Mouse (Mus musculus): Measurements from ENCODE around the gene Nphp1.

Nphp1 gene

DNA sequence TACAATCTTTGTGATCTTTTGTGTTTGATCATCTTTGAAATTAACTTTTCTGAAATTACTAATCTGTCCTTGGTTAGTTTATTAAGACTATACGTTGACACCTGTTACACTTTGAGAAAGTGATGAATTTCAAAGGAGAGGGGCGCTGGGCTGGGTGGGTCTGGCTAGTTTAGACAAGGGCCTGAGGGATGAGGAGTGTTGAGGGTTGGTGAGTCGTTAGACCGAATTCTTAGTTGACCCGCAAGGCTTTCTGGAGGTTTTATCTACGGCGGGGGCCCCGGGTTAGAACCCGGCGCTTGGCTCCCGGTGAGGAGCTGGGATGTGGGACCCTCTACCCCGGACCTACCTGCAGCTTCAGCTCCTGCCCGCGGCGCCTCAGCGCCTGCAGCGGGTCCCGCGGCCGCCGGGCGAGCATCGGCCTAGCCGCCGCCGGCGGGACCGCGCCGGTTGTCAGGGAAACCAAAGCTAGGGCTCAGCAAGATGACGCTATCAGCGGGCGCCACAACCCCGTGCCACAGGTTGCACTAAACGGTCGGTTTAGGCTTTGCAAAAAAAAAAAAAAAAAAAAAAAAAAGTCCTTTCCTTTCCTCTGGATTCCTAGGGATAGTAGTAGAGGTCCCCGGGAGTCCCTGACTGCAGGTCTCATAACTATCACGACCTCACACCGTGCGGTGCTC is at the start of gene Nphp1:
Nphp1 (minus strand) TSS at position 458 of the 677 bp plus-strand sequence.
- peak; percentile 84 for DNase-seq (ENCODE audit: inconsistent ontology term)

DNA sequence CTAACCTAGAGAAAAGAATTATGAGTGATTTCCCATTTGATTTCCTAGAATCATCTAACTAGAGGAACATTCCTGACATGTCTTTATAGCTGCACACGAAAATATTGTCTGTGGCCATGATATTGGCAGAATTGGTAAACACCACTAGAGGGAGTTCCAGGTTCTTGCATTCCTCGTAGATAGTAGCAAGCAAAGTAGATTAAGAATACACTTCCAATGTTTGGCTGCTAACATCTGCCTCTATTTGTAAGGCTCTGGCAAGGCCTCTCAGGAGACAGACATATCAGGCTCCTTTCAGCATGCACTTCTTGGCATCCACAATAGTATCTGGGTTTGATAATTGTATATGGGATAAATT is 44.1 kb upstream of the Nphp1 start:
- DNase-seq (ENCODE audit: inconsistent ontology term) = peak; percentile 29

DNA sequence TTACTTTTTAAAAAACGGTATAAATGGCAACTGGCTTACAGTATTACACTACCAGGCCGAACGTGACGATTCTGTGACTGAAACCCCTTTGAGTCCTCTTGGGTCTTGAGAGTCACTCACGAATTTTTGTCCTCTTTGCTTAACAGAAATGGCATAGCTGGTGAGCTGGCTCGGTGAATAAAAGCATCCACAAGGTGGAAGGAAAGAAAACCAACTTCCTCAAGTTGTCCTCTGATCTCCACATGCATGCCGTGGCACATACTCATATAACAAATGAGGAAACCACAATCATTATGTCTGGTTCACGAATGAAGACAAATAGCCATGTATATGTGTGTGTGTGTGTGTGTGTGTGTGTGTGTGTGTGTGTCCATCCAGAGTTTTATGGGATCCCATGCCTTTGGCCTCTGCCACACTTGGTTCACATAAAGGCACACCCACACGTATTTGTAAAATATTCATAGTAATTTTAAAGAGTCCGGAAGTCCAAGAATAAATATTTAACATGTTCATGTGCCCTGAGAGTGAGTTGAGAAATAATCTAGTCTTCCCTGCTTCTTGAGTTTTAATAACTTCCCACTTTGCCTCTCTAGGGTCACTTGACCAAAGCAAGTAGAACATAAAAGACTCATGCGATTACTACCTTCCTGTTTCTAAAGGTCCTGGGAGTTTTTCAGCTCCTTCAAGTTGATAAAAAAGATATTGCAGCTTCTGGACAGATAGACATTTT is 43.6 kb upstream of the Nphp1 start:
- peak; percentile 34 for DNase-seq (ENCODE audit: inconsistent ontology term)

DNA sequence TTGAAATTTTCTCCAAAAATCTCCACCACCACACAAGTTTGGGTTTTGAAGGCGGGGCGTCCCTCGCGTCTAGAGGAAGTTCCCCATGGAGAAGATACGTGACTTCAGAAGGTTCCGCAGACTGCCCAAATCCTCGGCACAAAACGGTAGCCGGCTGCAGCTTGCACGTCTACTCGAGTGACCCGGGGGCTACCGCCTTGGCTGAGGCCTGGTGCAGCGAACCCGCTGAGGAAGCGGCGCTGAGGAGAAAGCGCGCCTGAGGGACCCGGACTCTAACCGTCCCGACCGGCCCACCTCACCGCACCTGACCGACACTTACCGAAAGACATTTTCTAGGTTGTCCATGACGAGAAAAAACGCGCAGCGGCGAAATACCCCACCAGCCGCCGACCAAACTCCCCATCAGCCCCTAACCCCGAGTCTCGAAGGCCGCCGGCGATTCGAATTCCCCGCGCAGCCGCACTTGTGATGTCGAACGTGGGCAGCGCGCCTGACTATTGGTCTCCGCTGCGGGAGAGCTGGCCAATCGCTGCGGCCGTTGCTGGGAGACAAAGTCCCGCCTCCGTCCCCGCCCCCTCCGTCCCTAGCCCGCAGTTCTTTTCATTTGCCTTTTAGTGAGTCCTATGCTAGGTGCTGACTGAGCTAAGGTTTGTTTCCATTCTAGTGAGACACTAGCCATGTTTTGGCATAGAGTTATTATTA is 42.9 kb upstream of the Nphp1 start, which contains the start of gene Bub1:
Bub1 (minus strand) TSS at position 465 of the 702 bp plus-strand sequence.
- DNase-seq (ENCODE audit: inconsistent ontology term) = peak; percentile 92

DNA sequence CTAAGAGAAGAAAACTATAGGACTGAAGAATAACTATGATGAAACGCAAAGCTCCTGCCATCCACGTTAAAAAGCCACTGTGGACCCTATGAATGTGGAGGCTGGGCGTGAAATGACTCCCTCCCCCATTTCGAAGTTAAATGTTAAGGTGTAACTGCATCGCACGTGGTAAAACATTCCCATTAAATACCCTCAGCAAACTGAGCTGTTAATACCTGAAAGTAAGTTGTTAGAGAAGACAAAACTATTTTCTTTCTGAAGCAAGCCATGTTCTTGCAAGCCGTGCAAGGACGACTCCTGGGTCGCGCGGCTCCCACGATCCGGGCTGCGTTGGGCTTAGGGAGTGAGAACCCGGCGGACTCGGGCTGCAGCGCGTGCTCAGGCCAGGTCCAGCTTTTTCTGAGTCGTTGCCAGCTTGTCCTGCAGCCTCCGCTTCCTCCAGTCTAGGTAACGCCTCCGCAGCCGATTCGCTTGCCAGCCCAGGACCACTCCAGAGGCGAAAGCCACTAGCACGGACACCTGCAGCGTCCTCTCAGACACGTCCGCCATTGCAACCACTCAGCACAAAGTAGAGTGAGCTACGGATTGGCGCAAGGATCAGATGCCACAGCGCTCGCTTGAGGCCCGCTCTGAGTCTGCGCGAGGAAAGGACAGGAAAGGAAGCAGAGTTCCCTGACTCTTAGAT is 3.4 kb upstream of the Nphp1 start, which contains the start of gene Mtln:
Mtln (minus strand) TSS at position 570 of the 685 bp plus-strand sequence.
- DNase-seq (ENCODE audit: inconsistent ontology term) = peak; percentile 83

DNA sequence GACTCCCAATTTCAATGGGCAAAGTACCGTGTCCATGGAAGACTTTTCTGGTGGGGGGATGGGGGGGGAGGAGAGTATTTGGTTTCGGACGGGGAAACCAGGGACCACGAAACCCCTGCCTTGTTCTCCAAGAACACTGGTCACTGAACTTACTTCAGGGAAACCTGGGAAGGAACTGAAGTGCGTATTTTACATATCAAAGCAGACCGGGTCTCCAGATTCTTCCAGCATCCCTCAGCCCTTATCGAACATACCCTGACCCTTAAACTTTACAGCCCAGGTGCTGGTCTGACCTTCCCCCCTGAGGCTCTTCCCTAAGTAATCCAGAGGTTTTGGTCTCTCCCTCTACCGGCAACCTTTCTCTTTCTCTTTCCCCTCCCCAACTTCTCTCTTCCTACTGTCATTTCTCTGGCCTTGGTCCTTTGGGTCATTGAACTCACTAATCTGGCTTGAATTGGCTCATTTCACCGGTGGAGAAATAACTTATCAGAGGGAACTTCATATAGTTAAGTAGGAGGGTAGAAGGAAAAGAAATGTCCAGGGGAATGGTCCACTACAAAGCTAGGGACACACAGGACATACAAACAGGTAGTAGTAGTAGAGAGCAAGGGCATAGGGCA is 1.1 kb upstream of the Nphp1 start:
- DNase-seq (ENCODE audit: inconsistent ontology term) = no peak

DNA sequence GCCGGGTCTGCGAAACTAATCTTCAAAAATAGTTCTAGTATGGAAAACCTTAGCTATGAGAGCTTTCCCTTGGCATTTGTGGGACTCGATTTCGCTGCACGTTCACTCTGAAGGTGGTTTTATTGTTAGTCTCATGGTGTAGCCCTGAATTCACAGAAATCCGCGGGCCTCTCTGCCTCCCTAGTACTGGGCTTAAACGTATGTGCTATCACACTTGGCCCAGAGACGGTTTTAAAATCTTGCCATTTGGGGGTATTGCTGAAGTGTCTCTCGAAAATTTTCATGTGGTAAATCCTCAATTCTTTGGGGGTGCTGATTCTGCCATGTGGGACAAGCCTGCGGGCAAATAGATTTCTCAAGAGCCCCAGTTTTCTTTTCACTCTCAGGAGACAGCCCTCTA is 441 bp upstream of the Nphp1 start:
- DNase-seq (ENCODE audit: inconsistent ontology term) = no peak

DNA sequence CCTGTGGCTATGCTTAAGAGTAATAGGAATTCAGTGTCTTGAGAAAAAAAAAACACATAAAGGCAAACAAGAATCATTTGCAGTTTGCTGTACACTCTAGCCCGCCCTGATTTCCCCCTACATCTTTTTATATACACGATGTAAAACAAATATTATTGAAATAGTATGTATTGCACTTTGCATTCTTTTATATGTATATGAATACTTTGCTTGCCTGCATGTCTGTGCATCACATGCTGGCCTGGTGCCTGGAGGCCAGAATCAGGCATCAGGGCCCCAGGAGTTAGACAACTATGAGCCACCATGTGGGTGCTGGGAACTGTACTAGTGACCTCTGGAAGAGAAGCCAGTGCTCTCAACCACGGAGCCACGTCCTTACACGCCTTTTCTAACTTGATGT is 1.5 kb downstream of the Nphp1 start:
- DNase-seq (ENCODE audit: inconsistent ontology term) = no peak

DNA sequence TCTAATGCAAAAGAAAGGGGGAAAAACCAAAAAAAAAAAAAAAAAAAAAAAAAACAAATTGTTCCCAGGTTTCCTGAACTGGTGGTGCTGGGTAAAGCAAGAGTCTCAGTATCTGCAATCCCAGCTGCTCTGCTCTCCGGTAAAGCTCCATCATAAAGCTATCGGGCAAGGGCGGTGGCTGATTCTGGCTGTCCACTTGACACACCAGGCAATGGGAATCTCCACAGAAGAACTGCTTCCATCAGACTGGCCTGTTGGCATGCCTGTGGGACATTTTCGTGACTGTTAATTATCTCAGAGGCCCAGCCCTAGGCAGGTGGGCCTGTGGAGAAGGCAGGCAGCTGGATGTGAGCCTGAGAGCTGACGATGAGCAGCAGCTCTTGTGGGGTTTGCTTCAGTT is 10.2 kb downstream of the Nphp1 start:
- DNase-seq (ENCODE audit: inconsistent ontology term) = no peak

DNA sequence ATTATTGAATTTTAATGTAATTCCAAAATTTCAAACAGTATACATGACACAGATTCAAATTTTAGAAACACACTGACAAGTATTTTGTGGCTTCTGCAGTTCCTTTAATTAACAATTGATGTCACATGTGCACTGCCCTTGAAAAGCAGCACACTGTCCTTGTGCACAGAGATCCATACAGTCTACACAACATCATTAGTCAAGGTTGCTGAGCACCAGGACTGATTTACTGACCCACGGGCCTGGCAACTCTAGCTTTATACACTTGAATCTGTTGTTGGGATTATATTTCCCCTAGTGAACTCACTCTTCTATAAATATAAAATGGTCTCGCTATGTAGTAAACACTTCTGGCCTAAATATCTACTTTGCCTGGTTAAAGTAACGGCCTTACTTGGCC is 13.7 kb downstream of the Nphp1 start:
- no peak for DNase-seq (ENCODE audit: inconsistent ontology term)

DNA sequence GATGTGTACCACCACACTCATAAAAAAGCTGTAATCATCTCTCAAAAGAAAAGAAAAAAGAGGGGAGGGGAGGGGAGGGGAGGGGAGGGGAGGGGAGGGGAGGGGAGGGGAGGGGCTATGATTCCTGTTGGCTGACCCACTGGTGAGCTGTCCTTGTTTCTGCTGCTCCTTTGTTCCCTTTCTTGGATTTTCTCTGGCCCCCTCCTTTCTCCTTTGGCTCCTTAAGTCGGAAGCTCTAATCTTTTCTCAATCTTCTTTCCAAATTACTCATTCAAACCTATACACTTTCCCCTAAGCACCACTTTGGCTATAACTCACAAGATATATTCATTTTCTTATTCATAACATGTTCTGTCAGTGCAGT is 14.1 kb downstream of the Nphp1 start:
- DNase-seq (ENCODE audit: inconsistent ontology term) = no peak

DNA sequence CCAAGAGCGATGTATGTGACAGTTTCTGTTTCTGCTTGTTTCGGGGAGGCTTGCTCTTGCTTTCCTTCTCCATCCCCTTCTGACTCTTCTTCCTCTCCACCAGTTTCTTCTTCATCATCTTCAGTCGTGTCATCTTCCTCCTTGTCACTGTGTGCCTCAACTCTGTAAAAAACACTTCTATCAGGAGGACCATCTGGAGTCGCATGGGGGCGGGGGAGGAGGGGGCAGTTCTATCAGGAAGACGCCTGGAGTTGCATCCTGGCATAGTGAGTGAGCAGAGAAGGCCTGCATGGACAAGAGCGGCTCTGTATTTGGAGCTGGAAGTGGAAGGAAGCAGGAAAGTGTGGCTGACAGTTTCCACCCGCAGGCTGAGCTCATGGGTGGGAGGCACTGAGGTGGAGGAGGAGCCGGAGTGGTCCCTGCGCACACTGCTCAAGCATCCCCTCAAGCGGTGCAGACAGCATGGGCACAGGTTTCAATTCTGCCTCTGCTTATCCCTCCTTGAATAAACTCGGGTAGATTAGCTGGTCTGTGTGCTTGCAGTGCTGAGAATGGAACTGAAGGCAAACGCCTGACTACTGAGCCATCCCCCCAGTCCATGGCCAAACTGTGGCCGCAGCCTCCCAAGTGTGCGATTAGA is 14.6 kb downstream of the Nphp1 start:
- no peak for DNase-seq (ENCODE audit: inconsistent ontology term)

DNA sequence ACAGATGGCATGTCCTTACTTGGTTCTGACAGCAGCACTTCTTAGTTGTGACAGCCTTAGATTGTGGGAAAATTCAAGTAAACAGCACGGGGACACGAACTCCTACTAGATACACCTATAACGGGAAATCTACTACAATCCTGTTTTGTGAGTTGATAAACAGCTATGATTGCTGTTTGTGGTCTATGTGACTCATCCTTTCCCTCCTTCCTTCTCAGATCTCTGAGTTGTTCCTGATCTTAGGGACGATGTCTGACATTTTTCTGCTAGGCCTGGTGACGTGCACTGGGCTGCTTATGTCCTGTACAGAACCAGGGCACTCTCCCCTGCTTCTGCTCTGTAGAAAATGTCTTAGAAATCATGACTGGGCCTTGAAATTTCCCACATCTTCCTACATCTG is 27.1 kb downstream of the Nphp1 start:
- no peak for DNase-seq (ENCODE audit: inconsistent ontology term)

DNA sequence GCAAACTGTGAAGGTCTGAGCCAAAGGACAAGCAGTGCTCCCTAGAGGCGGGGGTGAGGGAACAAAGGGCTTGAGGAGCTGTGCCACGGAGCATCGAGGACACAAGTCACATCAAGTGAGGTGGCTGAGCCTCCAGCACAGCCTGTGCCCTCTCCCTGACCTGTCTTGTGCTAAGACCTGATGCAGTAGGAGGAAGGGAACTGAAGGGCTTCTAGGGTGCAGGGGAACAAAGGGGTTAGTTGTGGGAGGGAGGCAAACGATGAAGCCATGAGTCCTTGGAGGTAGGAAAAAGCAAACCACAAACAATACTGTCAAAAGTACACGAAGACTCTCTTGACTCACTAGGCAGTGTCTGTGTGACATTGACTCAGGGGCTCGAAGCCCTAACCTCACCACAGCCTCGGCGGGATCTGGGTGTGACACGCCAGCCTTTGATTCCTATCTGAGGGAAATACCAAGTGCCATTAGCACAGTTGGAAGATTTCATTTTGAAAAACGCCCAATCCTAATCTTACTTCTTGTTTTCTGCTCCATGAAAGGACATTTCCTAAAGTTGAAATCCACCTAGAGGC is 28.2 kb downstream of the Nphp1 start:
- DNase-seq (ENCODE audit: inconsistent ontology term) = no peak

DNA sequence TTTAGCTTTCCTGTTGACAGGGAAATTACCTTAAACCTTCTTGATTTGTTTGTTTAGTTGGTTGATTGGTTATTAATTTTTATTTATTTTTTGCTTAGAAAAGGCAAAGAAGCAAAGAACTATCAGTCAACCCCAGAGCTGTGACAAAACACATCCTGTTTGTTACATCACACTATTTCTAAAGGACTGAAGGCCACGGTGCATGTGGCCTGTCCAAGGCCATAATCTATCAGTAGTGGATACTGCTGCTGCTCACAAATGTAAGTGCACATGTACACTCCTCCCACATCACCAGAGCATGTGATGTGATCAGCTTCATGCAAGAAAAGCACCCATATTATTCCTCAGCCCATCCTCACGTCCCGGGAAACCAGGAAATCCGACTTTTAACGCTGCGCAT is 28.7 kb downstream of the Nphp1 start:
- no peak for DNase-seq (ENCODE audit: inconsistent ontology term)

DNA sequence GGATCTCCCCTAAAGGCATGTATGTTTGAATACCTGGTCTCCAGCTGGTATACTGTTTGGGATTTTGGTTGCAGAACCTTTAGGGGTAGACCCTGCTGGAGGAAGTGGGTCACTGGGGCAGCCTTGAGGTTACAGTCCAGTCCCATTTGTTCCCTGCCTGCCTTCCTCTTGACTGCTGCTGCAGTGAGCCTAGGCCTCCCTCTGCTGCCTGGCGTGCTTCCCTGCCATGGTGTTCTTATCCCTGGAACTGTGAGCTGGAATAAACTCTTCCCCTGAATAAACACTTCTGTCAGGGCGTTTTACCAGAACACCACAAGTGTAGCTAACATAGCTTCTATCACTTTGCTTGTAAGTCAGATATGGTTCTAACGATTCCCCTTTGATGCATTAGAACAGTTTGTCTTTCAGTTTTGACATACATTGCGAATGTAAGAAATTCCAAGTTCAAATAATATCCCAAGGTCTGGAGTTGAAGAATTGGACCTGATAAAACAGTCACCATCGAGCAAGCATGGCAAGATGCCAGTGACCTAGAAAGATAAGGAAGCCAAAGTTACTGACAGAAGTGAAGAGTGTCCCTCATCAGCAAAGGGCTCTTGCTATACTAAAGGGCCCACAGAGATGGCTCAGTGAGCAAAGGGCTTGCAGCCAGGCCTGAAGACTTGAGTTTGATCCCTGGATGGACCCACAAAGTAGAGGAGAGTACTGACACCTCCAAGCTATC is 29.4 kb downstream of the Nphp1 start:
- no peak for DNase-seq (ENCODE audit: inconsistent ontology term)

DNA sequence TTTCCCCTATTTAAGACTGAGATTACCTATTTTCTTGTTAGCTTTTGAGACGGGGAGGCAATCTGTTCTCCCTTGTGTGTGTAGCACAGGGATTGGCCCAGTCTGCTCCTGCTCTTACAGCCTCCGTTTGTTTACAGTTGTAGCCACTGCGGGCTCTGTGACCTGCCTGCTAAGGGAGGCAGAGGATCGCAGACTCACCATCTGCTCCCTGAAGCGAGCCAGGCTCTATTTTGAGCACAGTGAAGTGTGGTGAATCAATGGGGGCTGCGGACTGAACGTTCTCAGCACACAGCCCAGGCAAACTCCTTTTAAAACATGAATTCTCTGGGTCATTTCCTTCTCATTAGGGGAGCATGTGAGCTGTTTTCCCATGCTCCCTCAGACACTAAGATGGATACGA is 31.5 kb downstream of the Nphp1 start:
- no peak for DNase-seq (ENCODE audit: inconsistent ontology term)

DNA sequence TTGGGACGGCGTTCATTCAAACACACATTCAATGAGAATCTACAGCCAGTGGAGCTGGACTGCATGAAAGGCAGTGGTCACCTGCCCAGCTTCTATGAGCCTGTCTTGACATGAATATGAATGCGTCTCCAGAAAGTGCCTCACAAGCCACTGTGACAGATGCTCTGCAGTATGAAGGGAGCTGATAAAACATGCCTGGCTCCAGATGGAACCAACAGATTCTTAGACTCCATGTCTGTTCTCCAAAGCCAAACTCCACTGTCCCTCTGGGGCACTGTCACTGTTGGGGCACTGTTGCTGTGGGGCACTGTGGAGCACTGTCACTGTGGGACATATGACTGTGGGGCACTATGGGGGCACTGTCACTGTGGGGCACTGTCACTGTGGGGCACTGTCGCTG is 34.6 kb downstream of the Nphp1 start:
- no peak for DNase-seq (ENCODE audit: inconsistent ontology term)

DNA sequence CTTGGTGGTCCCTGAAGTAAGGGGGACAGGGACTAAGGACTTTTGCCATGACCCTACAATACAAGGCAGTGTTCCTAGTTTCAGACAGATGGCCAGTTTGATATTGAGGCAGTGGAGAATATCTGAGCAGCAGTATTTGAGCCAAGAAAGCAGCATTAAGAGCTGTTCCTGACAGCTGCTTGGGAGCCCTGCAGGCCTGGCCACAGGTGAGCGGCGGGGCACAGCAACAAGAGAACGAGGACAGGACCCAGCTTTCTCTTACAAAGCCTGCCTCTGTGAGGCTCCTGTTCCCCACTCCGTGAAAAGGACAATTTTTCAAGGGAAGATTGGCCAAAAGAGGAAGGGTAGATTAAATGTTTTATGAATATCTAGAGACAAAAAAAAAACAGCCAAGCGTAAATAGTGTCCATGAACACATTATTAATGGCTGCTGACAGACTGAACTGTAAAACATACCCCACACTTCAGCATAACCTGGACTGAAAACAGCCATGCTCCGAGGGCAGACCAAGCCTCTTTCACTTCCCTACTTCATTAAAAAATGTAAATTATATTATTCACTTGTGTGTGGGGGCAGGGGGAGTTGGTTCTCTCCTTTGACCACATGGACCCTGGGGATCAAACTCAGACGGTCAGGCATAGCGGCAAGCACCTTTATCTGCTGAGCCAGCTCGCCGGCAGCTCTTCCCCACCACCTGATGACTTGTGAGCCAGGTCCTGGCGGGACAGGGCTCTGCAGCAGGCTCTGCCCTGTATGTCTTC is 36.7 kb downstream of the Nphp1 start:
- no peak for DNase-seq (ENCODE audit: inconsistent ontology term)

DNA sequence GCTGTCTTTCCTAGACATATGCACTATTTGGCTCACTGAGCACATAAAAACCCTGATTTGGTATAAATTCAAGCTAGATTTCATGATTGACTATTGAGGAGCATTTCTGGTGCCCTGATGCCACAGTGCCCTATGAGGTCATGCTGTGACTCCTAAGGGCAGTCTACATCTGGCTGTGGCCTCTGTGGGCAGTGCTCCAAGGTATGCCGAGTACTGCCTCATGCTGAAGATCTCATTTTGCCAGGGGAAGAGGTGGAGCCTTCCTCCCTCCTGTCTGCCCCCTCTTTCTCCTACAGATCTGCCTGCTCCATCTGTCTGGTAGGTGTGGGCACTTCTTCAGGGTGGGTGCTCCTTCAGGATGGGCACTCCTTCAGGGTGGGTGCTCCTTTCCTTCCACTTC is 39.3 kb downstream of the Nphp1 start:
- DNase-seq (ENCODE audit: inconsistent ontology term) = no peak

Measured in Muller cell, postnatal 12 days (primary cell).